Mouse (Mus musculus) left cerebral cortex, postnatal 10 days (tissue): ENCODE data around the gene Sirt3. TPM values are rescaled to one million over a fixed set of nuclear protein-coding genes. Genes with fewer than 3 reads are reported as not detected.

Experiments
- DNase-seq, 2 experiments: peaks; one replicate each; pipeline ENCODE4 v3.0.0; 2021 to 2022; ENCODE audit warnings: low spot score in 2 of 2, mixed read lengths in 1 of 2; ENCODE audit errors: extremely low spot score in 1 of 2
- intact Hi-C: fragments of 180-260 bp; cut with DNase I; formaldehyde crosslinking; loops from one replicate; pipeline ENCODE4 v1.15.1; 2025
- total RNA-seq, 2 experiments: library from RNA; stranded (reverse); gene quantifications; 2 replicates each; pipeline ENCODE4 v1.2.3; 2021

Sirt3 gene
- total RNA-seq, 2 experiments from 2014 or later: 52.5 to 53.0 TPM

- intact Hi-C loops: no loop called here
- peak; percentile 77 to 93 for DNase-seq
Observed at GRCm38 (mm10) chr7:140856785-140857549, 25.1 kb downstream of the Sirt3 start, which contains the start of gene Ric8a. Gene Ric8a, plus strand, starts transcription at chr7:140856957.

GRCm38 (mm10) chr7:140855860-140856784 lies 26.0 kb downstream of the Sirt3 start, which contains the start of gene Gm45785:
Gene Gm45785, minus strand, starts transcription at chr7:140856331.
- DNase-seq: peak; percentile 84 to 88
- intact Hi-C loops: no loop called here

- intact Hi-C loops: no loop called here
- DNase-seq: no peak
Observed at GRCm38 (mm10) chr7:140855181-140855580, 26.9 kb downstream of the Sirt3 start.

GRCm38 (mm10) chr7:140854483-140854882 lies 27.6 kb downstream of the Sirt3 start:
- DNase-seq: no peak
- intact Hi-C loops: loop anchor here (5.0 kb wide), 1 partner anchor 33 kb away; no protein-coding TSS in a partner anchor

GRCm38 (mm10) chr7:140853386-140853785 lies 28.7 kb downstream of the Sirt3 start:
- intact Hi-C loops: loop anchor here (5.0 kb wide), 1 partner anchor 34 kb away; no protein-coding TSS in a partner anchor
- DNase-seq: no peak

- DNase-seq: no peak
- intact Hi-C loops: loop anchor here (5.0 kb wide), 1 partner anchor 35 kb away; no protein-coding TSS in a partner anchor
Observed at GRCm38 (mm10) chr7:140851916-140852315, 30.2 kb downstream of the Sirt3 start.

GRCm38 (mm10) chr7:140848591-140848990 lies 33.5 kb downstream of the Sirt3 start:
- intact Hi-C loops: no loop called here
- no peak for DNase-seq

GRCm38 (mm10) chr7:140847755-140848580 lies 34.1 kb downstream of the Sirt3 start, which contains the start of gene Odf3:
Gene Odf3, plus strand, starts transcription at chr7:140847805.
- intact Hi-C loops: no loop called here
- peak in 1 of 2 experiments; percentile 62 for DNase-seq

GRCm38 (mm10) chr7:140846676-140847075 lies 35.4 kb downstream of the Sirt3 start:
- no peak for DNase-seq
- intact Hi-C loops: no loop called here

GRCm38 (mm10) chr7:140845683-140846082 lies 36.4 kb downstream of the Sirt3 start:
- intact Hi-C loops: loop anchor here (2.0 kb wide), 2 partner anchors 57 to 203 kb away; no protein-coding TSS in a partner anchor
- DNase-seq: peak in 1 of 2 experiments; percentile 21

- intact Hi-C loops: loop anchor here (2.0 kb wide), 2 partner anchors 58 to 204 kb away; no protein-coding TSS in a partner anchor
- DNase-seq: peak; percentile 73 to 92
Observed at GRCm38 (mm10) chr7:140844905-140845665, 37.0 kb downstream of the Sirt3 start, which contains the start of gene Scgb1c1. Gene Scgb1c1, plus strand, starts transcription at chr7:140845547.

- no peak for DNase-seq
- intact Hi-C loops: loop anchor here (2.0 kb wide), 2 partner anchors 59 to 205 kb away; no protein-coding TSS in a partner anchor
Observed at GRCm38 (mm10) chr7:140843806-140844205, 38.3 kb downstream of the Sirt3 start.

- intact Hi-C loops: no loop called here
- DNase-seq: peak in 1 of 2 experiments; percentile 18
Observed at GRCm38 (mm10) chr7:140840750-140841735, 41.1 kb downstream of the Sirt3 start.

- DNase-seq: no peak
- intact Hi-C loops: no loop called here
Observed at GRCm38 (mm10) chr7:140839556-140839955, 42.6 kb downstream of the Sirt3 start.

- intact Hi-C loops: no loop called here
- DNase-seq: no peak
Observed at GRCm38 (mm10) chr7:140836243-140837115, 45.6 kb downstream of the Sirt3 start.

- intact Hi-C loops: no loop called here
- DNase-seq: no peak
Observed at GRCm38 (mm10) chr7:140835758-140836087, 46.4 kb downstream of the Sirt3 start.
